Mouse (Mus musculus): ENCODE data around the gene Prdx6b. TPM values are rescaled to one million over a fixed set of nuclear protein-coding genes. Genes with fewer than 3 reads are reported as not detected.

Gene Prdx6b
- polyA plus RNA-seq, 1 experiment = not detected

DNA sequence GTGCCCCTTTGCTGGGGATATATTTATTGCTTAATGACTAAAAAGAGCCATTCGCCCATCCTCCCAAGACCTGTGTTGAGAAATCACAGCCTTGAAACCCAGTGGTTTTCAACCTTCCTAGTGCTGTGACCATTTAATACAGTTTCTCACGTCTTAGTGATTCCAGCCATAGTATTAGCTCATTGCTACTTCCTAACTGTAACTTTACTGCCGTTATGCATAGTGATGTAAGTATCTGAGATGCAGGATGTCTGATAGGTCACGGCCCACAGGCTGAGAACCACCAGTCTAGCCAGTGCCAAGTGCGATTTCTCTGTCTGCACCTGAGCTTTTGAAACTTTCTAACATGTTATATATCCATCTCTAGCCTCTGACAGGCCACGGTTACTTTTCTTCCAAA, 35.0 kb downstream of the Prdx6b start:
- DNase-seq (ENCODE audit: low read depth) = no peak
- TF ChIP-seq CTCF (IDR thresholded peaks at IDR 0.05; ENCODE audit: borderline replicate concordance, extremely low read depth, insufficient read depth, insufficient read length) (no peak), POLR2A (IDR thresholded peaks at IDR 0.05; ENCODE audit: borderline replicate concordance, extremely low read depth, insufficient read depth, insufficient read length, poor library complexity, severe bottlenecking) (no peak)

DNA sequence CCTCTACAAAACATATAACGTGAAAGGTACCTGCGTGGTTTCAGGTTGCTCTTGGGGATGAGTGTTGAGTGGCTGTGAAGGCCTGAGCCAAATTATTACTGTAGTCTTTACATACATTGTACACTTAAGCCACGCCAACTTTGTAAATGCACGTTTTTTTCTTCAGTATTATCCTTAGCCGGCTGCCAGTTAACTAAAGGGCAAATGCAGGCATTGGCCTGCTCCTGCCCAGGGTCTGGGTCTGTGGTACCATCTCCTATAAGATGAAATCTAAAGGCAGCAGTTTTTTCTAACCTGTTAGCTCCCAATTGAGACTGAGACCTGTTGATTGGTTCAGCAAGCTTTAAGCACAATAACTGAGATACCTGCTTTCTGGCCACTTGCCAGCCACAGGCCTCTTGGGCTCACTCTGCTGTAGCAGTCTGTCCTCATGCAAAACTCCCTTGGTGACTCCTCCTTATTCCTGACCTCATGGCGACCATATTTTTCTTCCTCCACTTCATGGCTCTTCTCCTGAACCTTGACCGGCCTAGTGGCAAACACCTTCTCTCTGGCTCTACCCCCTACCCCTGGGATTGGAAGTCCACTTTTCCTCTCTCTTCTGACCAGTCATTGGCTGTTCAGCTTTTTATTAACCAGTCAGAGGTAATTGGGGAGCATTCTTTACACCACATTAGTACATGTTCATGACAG, 36.8 kb downstream of the Prdx6b start:
- TF ChIP-seq CTCF (IDR thresholded peaks at IDR 0.05; ENCODE audit: borderline replicate concordance, extremely low read depth, insufficient read depth, insufficient read length) (no peak), POLR2A (IDR thresholded peaks at IDR 0.05; ENCODE audit: borderline replicate concordance, extremely low read depth, insufficient read depth, insufficient read length, poor library complexity, severe bottlenecking) (no peak)
- no peak for DNase-seq (ENCODE audit: low read depth)

DNA sequence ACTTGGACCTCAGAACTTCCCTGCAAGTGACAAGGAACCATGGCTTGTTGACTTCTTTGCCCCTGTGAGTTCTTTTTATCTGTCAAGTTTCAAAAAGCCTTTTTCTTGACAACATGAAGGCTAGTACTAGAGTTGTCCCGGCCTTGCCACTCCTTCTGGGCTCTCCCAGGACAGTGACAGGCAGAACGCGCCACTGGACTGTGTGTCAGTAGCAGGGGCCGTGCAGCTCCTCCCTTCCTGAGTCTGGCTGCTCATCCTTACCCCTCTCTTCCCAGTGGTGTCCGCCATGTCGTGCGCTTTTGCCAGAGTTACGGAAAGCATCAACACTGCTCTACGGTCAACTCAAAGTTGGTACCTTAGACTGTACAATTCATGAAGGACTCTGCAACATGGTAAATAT, 48.3 kb downstream of the Prdx6b start:
- TF ChIP-seq CTCF (IDR thresholded peaks at IDR 0.05; ENCODE audit: borderline replicate concordance, extremely low read depth, insufficient read depth, insufficient read length) = no peak
- no peak for TF ChIP-seq POLR2A (IDR thresholded peaks at IDR 0.05; ENCODE audit: borderline replicate concordance, extremely low read depth, insufficient read depth, insufficient read length, poor library complexity, severe bottlenecking)

More for the DNA sequence above, 48.3 kb downstream of the Prdx6b start:
- no peak for DNase-seq (ENCODE audit: low read depth)

Other genes starting within 250 kb of the Prdx6b start
- 4.4 and 5.3 TPM in 2 replicates for gene Pde1a, start 163.0 kb upstream of the Prdx6b start, polyA plus RNA-seq (2012; rRNA removed)
- 44.9 and 51.5 TPM in 2 replicates for gene Dnajc10, start 23.0 kb downstream of the Prdx6b start, polyA plus RNA-seq (2012; rRNA removed)
- 2.3 and 5.1 TPM in 2 replicates for gene Frzb, start 155.2 kb downstream of the Prdx6b start, polyA plus RNA-seq (2012; rRNA removed)